Mouse (Mus musculus) spleen, adult 2 months (tissue): ENCODE data around the gene Nox4.

Experiments used
- CTCF ChIP-seq: fragments of 200-500 bp; IDR thresholded peaks from 2 replicates; pipeline ENCODE4 v1.5.1; 2011; ENCODE audit warnings: mild to moderate bottlenecking, inconsistent platforms; ENCODE audit not compliant: insufficient read depth, insufficient read length, insufficient replicate concordance; ENCODE audit errors: extremely low read depth
- POLR2A ChIP-seq: fragments of 200-500 bp; IDR thresholded peaks from 2 replicates; pipeline ENCODE4 v1.6.1; 2011; ENCODE audit warnings: low read depth, low read length, inconsistent platforms

DNA sequence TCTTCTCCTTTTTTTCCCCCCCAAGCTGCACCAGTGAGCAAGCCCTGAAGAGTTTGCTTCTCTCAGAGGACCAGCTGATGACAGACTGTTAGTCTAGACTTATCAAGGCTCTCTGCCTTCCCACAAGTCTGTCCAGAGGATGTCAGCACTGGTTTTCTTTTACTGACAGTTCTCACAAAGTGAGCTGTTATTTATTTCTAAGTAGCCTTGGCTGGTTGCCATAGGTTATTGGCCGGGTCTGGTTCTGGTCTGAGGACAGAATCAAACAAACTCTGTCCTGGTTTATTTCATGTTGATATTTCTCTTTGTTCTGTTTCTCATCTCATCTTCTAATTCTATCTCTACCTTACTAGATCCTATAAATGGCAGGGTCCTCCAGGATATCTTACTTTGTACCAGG is 2.0 kb downstream of the Nox4 start:
- TF ChIP-seq CTCF (no peak), POLR2A (no peak)
